Mouse (Mus musculus): Measurements from ENCODE around the gene 4930562C15Rik.

DNA sequence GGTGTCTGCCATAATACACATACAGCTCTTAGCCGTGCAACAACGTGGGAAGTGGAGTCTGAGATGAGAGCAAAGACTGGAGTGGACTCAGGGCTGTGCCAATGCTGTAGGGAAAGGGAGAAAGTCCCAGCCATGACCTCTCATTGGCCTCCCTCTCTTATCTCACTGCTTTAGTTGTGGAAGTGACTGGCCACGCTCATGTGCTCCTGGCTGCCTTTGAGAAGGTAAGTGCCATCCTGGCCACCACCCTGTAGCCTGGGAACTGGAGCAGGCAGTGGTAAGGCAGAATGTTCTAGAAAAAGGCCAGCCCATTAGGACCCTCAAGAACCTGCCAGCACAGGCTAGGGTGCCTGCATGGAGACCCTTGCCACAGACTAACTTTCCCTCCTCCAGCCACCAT is 80.7 kb downstream of the 4930562C15Rik start:
- TF ChIP-seq POLR2A (IDR thresholded peaks at IDR 0.05; ENCODE audit: insufficient read depth, low read length) (no peak), CTCF (IDR thresholded peaks at IDR 0.05; ENCODE audit: low read depth, low read length) (no peak), EP300 (IDR thresholded peaks at IDR 0.05; ENCODE audit: insufficient read depth, low read depth, low read length) (no peak)

All from ES-Bruce4 (cell line).